Mouse (Mus musculus) forebrain, embryonic 15.5 days (tissue): Measurements from ENCODE around the gene Zfand6. TPM values are rescaled to one million over a fixed set of nuclear protein-coding genes. Genes with fewer than 3 reads are reported as not detected.

Experiments used
- ATAC-seq: fragments of 200-750 bp; cut with Nextera tagmentation; replicated peaks from 2 replicates; pipeline ENCODE4 v1.8.0; 2017; ENCODE audit warnings: mild to moderate bottlenecking, moderate TSS enrichment, moderate library complexity
- H3K27ac ChIP-seq: fragments of 300-500 bp; sonication (generic); replicated peaks from 2 replicates; pipeline ENCODE4 v1.5.1; 2015; ENCODE audit warnings: mild to moderate bottlenecking, inconsistent platforms
- H3K27me3 ChIP-seq: fragments of 300-500 bp; sonication (generic); 2 replicates; pipeline ENCODE4 v1.6.1; 2015; ENCODE audit warnings: inconsistent platforms
- H3K36me3 ChIP-seq: fragments of 300-500 bp; sonication (generic); 2 replicates; pipeline ENCODE4 v1.6.1; 2015; ENCODE audit warnings: mild to moderate bottlenecking, inconsistent platforms
- H3K4me1 ChIP-seq: fragments of 300-500 bp; sonication (generic); 2 replicates; pipeline ENCODE4 v1.6.1; 2015; ENCODE audit warnings: inconsistent platforms
- H3K4me2 ChIP-seq: fragments of 300-500 bp; sonication (generic); replicated peaks from 2 replicates; pipeline ENCODE4 v1.6.1; 2015; ENCODE audit warnings: mild to moderate bottlenecking, inconsistent platforms
- H3K4me3 ChIP-seq: fragments of 300-500 bp; sonication (generic); 2 replicates; pipeline ENCODE4 v1.5.1; 2015; ENCODE audit warnings: mild to moderate bottlenecking, inconsistent platforms
- H3K9ac ChIP-seq: fragments of 300-500 bp; sonication (generic); replicated peaks from 2 replicates; pipeline ENCODE4 v1.6.1; 2015; ENCODE audit warnings: mild to moderate bottlenecking, inconsistent platforms
- H3K9me3 ChIP-seq: fragments of 300-500 bp; sonication (generic); 2 replicates; pipeline ENCODE4 v1.6.1; 2016; ENCODE audit warnings: inconsistent platforms
- WGBS: fragments of 180-500 bp; shearing (Covaris S2); methylation state at CpG from one replicate; pipeline ENCODE4 v1.1.7; 2015; ENCODE audit warnings: mixed read lengths; 5-methylcytosine and 5-hydroxymethylcytosine counted together
- polyA plus RNA-seq: library from polyadenylated mRNA; unstranded; fragments of >200 nt; fragmentation: Nextera tagmentation; extraction: Ambion mirVana; gene quantifications from 2 replicates; pipeline ENCODE4 v1.2.1, GENCODE M21; 2015

Gene Zfand6
- 190 and 192 TPM in 2 replicates for polyA plus RNA-seq

DNA sequence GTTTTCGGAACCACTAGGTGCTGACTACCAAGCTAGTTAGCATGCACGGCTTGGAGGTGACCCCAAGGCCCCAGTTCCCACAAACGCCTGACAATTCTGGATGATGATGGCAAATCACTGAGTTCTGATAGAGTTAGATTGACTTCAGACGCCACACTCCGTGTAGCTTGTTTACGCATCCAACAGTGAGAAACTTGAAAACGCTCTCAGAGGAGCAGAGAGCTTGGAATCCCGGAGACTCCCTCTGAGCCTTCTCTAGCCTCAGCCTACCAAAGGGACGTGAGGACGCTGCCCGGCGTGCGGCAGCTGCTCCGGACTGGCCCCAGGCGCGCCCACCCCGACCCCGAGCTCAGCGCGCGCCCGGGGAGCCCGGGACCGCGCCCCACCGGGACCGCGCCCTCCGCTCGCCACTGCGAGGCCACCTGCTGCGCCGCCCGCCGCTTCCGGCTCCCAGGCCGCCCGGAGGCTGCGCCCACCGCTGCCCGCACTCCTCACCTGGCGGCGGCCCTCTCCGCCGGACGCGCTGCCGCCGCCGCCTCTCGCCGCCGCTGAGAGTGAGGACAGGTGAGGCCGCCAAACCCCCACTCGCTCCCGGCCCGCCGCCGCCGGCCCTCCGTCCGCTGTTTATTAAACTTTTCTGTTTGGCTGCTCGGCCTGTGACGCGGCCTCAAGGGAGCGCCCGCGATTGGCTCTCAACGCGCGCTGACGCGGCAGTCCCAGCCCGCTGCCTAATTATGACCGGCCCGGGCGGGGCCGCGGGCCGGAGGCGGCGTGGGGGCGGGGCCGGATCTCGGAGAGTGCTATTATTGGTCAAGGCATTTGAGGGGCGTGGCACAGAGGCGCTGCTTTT lies at the start of gene Zfand6:
Zfand6 (minus strand) TSS at position 709 of the 850 bp plus-strand sequence.
- peak within 1 kb of the TSS; percentile 55 for H3K9ac ChIP-seq
- no peaks in the 10 kb centered on the region for H3K9me3 ChIP-seq
- ATAC-seq, result peak; percentile 99
- peak within 1 kb of the TSS; percentile 79 for H3K4me3 ChIP-seq
- H3K27me3 ChIP-seq, result no peaks in the 10 kb centered on the region
- H3K4me1 ChIP-seq, result 0 out of 2 replicates have a peak, but pooled peaks cover 5% of the 10 kb centered on the region
- peak within 1 kb of the TSS; percentile 76 for H3K4me2 ChIP-seq
- peak within 1 kb of the TSS; percentile 39 for H3K27ac ChIP-seq
- WGBS, result under 1% methylated on average over 74 of the region's 87 CpGs
- no peaks in the 10 kb centered on the region for H3K36me3 ChIP-seq

DNA sequence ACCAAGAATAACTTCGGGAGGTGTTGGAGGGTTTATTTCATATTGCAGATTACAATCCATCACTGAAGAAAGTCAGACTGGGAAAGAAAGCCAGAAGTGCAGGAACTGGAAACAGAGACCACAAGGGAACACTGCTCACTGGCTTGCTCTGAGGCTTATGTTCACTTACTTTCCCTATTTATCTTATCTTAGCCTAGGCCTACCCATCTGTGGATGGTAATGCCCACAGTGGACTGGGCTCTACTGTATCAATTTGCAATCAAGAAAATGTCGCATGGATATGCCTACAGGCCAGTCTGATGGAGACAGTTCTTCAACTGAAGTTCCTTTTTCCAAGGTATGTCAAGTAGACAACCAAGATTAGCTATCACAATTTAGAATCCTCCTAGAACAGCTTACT lies 47.0 kb upstream of the Zfand6 start:
- Histone ChIP-seq H3K9me3 (no peaks in the 10 kb centered on the region), H3K27ac (no peak overlapping the region), H3K27me3 (no peaks in the 10 kb centered on the region), H3K4me2 (no peak overlapping the region), H3K36me3 (no peaks in the 10 kb centered on the region), H3K4me1 (no peaks in the 10 kb centered on the region), H3K9ac (no peak overlapping the region), H3K4me3 (no peak overlapping the region)
- ATAC-seq, result no peak
- 85% methylated on average over 2 of the region's 2 CpGs for WGBS

DNA sequence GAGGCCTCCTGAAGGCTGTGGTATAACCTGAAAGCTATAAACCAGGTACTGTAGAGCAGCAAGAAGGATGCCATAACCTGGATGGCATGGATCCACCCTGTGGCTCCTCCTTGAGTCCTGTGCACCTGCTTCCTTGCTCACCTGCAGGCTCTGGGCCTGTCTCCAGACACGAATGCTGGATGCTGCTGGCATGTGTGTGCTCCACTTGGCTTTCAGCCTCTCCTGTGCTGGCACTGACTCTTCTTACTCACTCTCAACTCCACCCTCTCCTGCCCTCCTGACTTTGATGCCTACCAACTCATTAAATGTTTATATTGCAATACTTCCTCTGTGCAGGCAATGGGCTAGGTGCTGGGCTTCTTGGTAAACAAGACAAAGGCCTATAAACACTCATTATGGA lies 43.3 kb upstream of the Zfand6 start:
- ATAC-seq, result no peak
- Histone ChIP-seq H3K9me3 (no peaks in the 10 kb centered on the region), H3K27me3 (no peaks in the 10 kb centered on the region), H3K9ac (no peak overlapping the region), H3K36me3 (no peaks in the 10 kb centered on the region), H3K4me2 (no peak overlapping the region), H3K4me1 (no peaks in the 10 kb centered on the region), H3K4me3 (no peak overlapping the region), H3K27ac (no peak overlapping the region)
- 55% methylated on average over 1 of the region's 1 CpGs for WGBS

DNA sequence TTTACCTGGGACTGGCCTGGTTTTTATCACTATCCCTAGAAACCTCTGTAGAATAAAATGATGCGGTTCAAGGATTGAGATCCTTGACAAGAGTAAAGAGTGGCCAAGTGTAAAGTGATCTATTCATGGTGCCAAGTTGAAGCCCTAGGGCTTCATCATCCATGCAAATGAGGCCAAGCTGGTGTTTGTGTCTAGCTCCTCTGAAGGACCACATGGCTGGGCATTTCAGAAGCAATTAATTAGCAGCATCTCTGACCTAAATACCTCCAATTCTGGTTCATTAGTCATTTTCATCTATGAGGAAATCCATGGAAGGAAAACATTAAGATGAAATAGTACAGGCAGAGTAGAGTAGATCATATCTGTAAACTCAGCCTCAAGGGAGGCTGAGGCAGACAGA lies 42.3 kb upstream of the Zfand6 start:
- no peak for ATAC-seq
- no peaks in the 10 kb centered on the region for H3K9me3 ChIP-seq
- H3K27me3 ChIP-seq, result no peaks in the 10 kb centered on the region
- no peak overlapping the region for H3K27ac ChIP-seq
- H3K36me3 ChIP-seq, result no peaks in the 10 kb centered on the region
- H3K4me1 ChIP-seq, result no peaks in the 10 kb centered on the region
- H3K4me2 ChIP-seq, result no peak overlapping the region
- H3K4me3 ChIP-seq, result no peak overlapping the region
- 83% methylated on average over 1 of the region's 1 CpGs for WGBS
- H3K9ac ChIP-seq, result no peak overlapping the region

DNA sequence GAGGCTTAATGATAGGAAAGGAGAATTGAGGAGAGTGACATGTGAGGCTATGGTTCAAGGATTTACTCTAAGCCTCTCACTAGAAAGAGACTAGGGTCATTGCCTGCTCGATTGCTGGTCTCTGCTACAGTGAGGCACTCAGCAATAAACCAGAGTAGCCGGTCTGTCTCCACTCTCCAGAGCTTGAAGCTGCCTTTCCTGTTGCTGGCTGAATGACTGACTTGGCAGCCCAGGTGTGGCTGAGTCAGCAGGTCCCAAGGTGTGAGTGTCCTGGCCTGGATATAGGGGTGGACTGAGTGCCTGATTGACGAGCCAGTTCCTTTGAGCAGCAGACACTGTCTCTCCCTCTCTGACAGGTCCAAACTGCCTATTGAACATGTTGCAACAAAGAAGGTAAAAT lies 41.3 kb upstream of the Zfand6 start:
- Histone ChIP-seq H3K36me3 (no peaks in the 10 kb centered on the region), H3K9ac (no peak overlapping the region), H3K4me3 (no peak overlapping the region), H3K9me3 (no peaks in the 10 kb centered on the region), H3K27me3 (no peaks in the 10 kb centered on the region), H3K27ac (no peak overlapping the region), H3K4me2 (no peak overlapping the region), H3K4me1 (no peaks in the 10 kb centered on the region)
- no peak for ATAC-seq
- 91% methylated on average over 3 of the region's 3 CpGs for WGBS

DNA sequence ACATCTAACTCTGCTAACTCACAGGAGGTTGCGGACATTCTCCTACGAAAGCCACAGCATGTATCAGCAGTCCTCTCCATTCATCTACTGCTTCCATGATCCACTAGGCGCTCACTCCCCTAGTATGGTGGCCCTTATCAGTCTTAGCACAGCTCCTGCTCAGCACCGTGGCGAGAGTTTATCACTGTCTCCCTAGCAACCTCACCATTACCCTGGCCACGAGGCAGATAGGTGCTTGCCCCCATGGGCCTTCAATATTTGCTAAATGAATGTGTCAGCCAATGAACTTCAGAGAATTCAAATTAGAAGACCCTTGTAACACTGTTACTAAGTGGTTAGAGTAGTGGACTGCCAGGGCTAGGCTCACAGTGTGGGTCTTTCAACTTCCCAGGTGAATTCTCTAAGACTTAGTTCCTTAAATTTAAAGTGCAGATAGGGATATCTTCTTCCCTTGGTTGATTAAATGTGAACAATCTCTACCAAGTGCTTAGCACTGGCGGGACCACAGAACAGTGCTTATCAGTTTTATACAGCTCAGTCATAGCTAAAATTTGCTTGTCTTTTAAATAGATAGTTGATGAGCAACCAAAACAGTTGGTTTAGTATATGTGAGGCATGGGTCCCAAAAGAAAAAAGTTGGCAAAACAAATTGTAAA lies 33.2 kb upstream of the Zfand6 start:
- Histone ChIP-seq H3K27me3 (no peaks in the 10 kb centered on the region), H3K9ac (no peak overlapping the region), H3K4me3 (no peak overlapping the region), H3K9me3 (no peaks in the 10 kb centered on the region), H3K4me1 (no peaks in the 10 kb centered on the region), H3K36me3 (no peaks in the 10 kb centered on the region), H3K27ac (no peak overlapping the region), H3K4me2 (no peak overlapping the region)
- no peak for ATAC-seq
- 82% methylated on average over 7 of the region's 7 CpGs for WGBS

DNA sequence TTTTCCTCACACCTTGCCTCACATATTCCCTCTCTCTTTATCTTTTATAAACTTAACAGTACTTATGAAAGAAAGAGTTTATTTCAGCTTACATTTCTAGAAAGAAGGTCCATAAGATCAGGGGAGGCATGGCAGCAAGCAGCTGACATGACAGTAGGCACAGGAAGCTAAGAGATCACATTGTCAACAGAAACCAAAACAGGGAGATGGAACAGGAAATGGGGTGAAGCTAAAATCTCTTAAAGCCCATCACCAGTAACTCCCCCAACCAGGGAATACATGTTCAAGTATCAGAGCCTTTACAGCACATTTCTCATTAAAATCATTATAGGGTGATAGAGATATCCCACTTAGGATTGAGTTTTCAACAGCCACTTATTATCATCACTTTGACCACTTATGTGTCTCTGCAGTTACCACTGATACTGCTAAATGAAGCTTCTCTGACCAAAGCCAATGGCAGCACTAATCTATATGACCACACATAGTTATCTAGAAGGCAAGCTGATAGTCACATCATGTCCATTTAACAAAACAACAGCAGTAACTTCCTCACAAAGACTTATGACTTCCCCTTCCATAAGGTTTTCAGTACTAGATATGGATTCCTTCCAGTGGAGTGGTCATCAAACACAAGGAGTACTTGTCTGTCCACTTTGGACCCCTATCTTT lies 20.7 kb upstream of the Zfand6 start:
- Histone ChIP-seq H3K27me3 (no peaks in the 10 kb centered on the region), H3K4me2 (no peak overlapping the region), H3K27ac (no peak overlapping the region), H3K9me3 (no peaks in the 10 kb centered on the region), H3K4me1 (no peaks in the 10 kb centered on the region), H3K36me3 (no peaks in the 10 kb centered on the region), H3K9ac (no peak overlapping the region), H3K4me3 (no peak overlapping the region)
- ATAC-seq, result no peak

DNA sequence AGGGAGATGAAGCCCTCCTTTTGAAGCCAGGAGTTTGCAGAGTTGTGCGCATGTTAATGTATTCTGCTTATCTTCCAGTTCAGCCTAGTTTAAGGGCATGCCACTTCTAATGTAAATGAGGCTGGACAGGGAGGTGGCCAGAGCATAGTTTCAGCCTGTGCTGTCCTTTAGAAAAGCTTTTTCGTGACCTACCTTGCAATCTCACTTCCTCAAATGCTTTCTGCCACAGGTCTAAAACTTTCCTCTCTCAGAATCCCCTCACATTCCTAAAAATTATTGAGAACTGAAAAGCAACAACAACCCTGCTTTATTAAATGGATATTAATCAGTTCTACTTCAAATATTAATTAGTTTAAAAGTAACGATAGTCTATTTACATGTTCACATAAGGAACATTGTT lies 17.1 kb upstream of the Zfand6 start:
- no peak overlapping the region for H3K27ac ChIP-seq
- no peak overlapping the region for H3K4me3 ChIP-seq
- no peaks in the 10 kb centered on the region for H3K36me3 ChIP-seq
- no peak for ATAC-seq
- H3K9me3 ChIP-seq, result no peaks in the 10 kb centered on the region
- no peak overlapping the region for H3K4me2 ChIP-seq
- H3K27me3 ChIP-seq, result no peaks in the 10 kb centered on the region
- H3K9ac ChIP-seq, result no peak overlapping the region
- H3K4me1 ChIP-seq, result no peaks in the 10 kb centered on the region
- 78% methylated on average over 3 of the region's 3 CpGs for WGBS

DNA sequence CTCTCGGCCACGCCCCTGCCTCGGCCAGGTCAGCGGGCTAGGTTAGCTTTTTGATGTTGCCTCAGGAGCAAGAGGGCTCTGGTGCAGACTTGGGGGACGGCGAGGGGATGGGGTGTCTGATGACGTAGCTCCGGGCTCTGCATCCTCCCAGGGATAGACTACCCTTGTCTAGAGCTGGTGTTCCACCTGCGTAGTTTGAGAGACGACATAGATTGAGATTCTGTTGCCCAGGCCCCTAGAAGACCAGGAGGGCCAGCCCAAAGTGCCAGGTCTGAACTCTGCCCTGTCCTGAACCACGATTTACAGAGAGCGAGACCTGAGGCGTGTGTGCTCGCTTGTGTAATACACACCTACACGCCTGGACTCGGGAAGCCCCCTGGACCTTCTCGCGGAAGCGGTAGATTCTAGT lies 346 bp upstream of the Zfand6 start:
- peak; percentile 93 for ATAC-seq
- H3K27ac ChIP-seq, result no peak overlapping the region

DNA sequence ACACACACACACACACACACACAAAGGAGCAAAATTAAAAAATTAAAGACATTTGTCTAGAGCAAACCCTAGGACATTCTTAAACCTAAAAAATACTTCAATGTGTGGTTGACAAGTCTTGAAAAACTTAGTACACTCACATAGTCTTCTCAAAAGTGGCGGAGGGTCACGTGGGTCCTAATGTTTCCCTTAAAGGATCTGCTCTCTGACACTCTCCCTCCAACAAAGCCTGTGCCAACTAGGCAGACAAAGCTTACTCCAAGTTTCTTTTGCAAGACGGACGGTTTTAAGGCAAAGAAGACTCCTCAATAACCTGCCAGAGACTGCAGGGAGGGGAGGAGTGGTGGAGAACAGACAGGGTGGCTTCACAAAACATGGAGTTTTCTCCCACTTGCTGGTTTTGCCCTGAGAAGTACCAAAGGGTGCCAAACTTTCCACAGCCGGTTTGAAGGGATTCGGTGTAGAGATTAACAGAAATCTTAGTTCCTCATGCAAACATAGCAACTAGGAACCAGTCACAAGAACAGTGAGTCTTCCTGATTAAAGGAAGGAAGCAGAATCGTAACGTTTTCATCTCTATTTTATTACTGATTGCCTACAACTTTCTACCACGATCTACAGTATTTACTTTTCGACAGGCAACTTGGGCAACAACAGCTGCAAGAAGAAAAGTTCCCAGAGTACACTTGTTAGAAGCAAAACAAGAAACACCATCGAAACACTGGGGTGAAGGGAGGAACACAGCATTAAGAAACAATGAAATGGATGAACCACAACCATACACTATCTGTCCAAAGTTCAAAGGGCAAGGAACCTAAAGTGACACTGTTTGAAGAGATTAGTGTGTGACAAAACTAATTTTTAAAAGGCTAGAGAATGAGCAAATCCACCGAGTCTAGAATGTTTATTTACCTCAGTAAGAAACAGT lies 1.8 kb downstream of the Zfand6 start:
- Histone ChIP-seq H3K4me1 (0 out of 2 replicates have a peak, but pooled peaks cover 5% of the 10 kb centered on the region), H3K36me3 (no peaks in the 10 kb centered on the region), H3K9ac (no peak overlapping the region), H3K9me3 (no peaks in the 10 kb centered on the region), H3K27ac (no peak overlapping the region), H3K27me3 (no peaks in the 10 kb centered on the region), H3K4me3 (no peak overlapping the region), H3K4me2 (no peak overlapping the region)
- WGBS, result 67% methylated on average over 12 of the region's 12 CpGs
- no peak for ATAC-seq

More for the DNA sequence above, 346 bp upstream of the Zfand6 start:
- H3K4me3 ChIP-seq, result peak overlapping the region; percentile 79
- no peaks in the 10 kb centered on the region for H3K9me3 ChIP-seq
- 0 out of 2 replicates have a peak, but pooled peaks cover 5% of the 10 kb centered on the region for H3K4me1 ChIP-seq
- H3K36me3 ChIP-seq, result no peaks in the 10 kb centered on the region
- 4% methylated on average over 19 of the region's 19 CpGs for WGBS
- no peaks in the 10 kb centered on the region for H3K27me3 ChIP-seq
- H3K9ac ChIP-seq, result peak overlapping the region; percentile 38
- peak overlapping the region; percentile 76 for H3K4me2 ChIP-seq

DNA sequence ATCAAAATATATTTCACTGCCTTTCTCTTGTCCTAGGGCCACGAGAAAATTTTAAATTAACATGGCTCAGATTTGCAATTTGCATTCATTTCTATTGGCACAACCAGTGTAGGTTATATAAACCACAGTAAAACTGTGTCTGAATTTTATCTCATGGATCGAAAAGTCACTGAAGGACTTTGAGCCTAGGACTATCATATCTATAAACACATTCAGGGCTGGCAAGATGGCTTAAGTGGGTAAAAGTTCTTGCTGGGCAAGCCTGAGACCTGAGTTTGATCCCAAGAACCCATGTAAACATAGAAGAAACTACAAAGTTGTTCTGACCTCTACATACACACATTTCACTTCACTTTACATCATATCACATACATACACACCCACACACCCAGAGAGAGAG lies 3.4 kb downstream of the Zfand6 start:
- H3K9me3 ChIP-seq, result no peaks in the 10 kb centered on the region
- H3K4me1 ChIP-seq, result 0 out of 2 replicates have a peak, but pooled peaks cover 5% of the 10 kb centered on the region
- H3K9ac ChIP-seq, result no peak overlapping the region
- H3K4me2 ChIP-seq, result no peak overlapping the region
- H3K36me3 ChIP-seq, result no peaks in the 10 kb centered on the region
- no peak overlapping the region for H3K4me3 ChIP-seq
- H3K27me3 ChIP-seq, result no peaks in the 10 kb centered on the region
- no peak for ATAC-seq
- 92% methylated on average over 2 of the region's 2 CpGs for WGBS
- no peak overlapping the region for H3K27ac ChIP-seq
